Mouse (Mus musculus) MEL (cell line): ENCODE data around the gene Gtse1. TPM values are rescaled to one million over a fixed set of nuclear protein-coding genes. Genes with fewer than 3 reads are reported as not detected.

ENCODE experiments used
- DNase-seq: peaks from one replicate; pipeline ENCODE4 v3.0.0; 2011; ENCODE audit warnings: low read depth, low spot score
- H3K27ac ChIP-seq: 2 replicates; pipeline ENCODE4 v1.5.1; 2012; ENCODE audit warnings: low read depth, mild to moderate bottlenecking, control low read depth, low read length, moderate library complexity; ENCODE audit not compliant: control insufficient read depth
- H3K27me3 ChIP-seq, 2 experiments: fragments of 150-350 bp in 1 of 2; sonication (generic) in 1 of 2; 2 replicates each; pipeline ENCODE4 v1.6.1; 2012; ENCODE audit warnings: low read length in 2 of 2, mild to moderate bottlenecking in 2 of 2, improper control_type of control experiment in 1 of 2, moderate library complexity in 1 of 2; ENCODE audit not compliant: insufficient read depth in 2 of 2, control insufficient read depth in 1 of 2
- H3K36me3 ChIP-seq, 2 experiments: 2 replicates each; pipeline ENCODE4 v1.6.1; 2012 to 2014; ENCODE audit warnings: low read length in 2 of 2, improper control_type of control experiment in 1 of 2, inconsistent platforms in 1 of 2, mild to moderate bottlenecking in 1 of 2; ENCODE audit not compliant: insufficient read depth in 2 of 2, control insufficient read depth in 1 of 2
- H3K4me1 ChIP-seq, 2 experiments: fragments of 150-350 bp in 1 of 2; sonication (generic) in 1 of 2; 2 replicates each; pipeline ENCODE4 v1.6.1; 2012; ENCODE audit warnings: low read length in 2 of 2, improper control_type of control experiment in 1 of 2, mild to moderate bottlenecking in 1 of 2; ENCODE audit not compliant: insufficient read depth in 2 of 2, control insufficient read depth in 1 of 2
- H3K4me3 ChIP-seq, 2 experiments: fragments of 150-350 bp in 1 of 2; sonication (generic) in 1 of 2; 2 replicates each; pipeline ENCODE4 v1.5.1; 2012; ENCODE audit warnings: low read depth in 2 of 2, low read length in 2 of 2, mild to moderate bottlenecking in 2 of 2, moderate library complexity in 2 of 2, control low read depth in 1 of 2, improper control_type of control experiment in 1 of 2; ENCODE audit not compliant: control insufficient read depth in 1 of 2, insufficient read depth in 1 of 2
- H3K79me2 ChIP-seq: 2 replicates; pipeline ENCODE4 v1.6.1; 2012; ENCODE audit warnings: mild to moderate bottlenecking, low read length, moderate library complexity; ENCODE audit not compliant: control insufficient read depth, poor library complexity, insufficient read depth
- H3K9ac ChIP-seq: 2 replicates; pipeline ENCODE4 v1.6.1; 2012; ENCODE audit warnings: low read depth, mild to moderate bottlenecking, control low read depth, low read length, moderate library complexity; ENCODE audit not compliant: control insufficient read depth, poor library complexity, severe bottlenecking
- H3K9me3 ChIP-seq: fragments of 150-350 bp; sonication (generic); replicated peaks from 2 replicates; pipeline ENCODE4 v1.6.1; 2012; ENCODE audit warnings: mild to moderate bottlenecking, low read length, improper control_type of control experiment, moderate library complexity; ENCODE audit not compliant: insufficient read depth
- BHLHE40 ChIP-seq: IDR thresholded peaks from 2 replicates; pipeline ENCODE4 v1.6.1; 2012; ENCODE audit warnings: low read depth, mild to moderate bottlenecking, inconsistent platforms, low read length, improper control_type of control experiment, borderline replicate concordance
- CHD1 ChIP-seq: IDR thresholded peaks from 2 replicates; pipeline ENCODE4 v1.6.1; 2012; ENCODE audit warnings: low read depth, mild to moderate bottlenecking, inconsistent platforms, low read length, improper control_type of control experiment
- CHD2 ChIP-seq: IDR thresholded peaks from 2 replicates; pipeline ENCODE4 v1.6.1; 2011; ENCODE audit warnings: low read length, improper control_type of control experiment
- E2F4 ChIP-seq: IDR thresholded peaks from 2 replicates; pipeline ENCODE4 v1.6.1; 2011; ENCODE audit warnings: low read depth, low read length, improper control_type of control experiment, borderline replicate concordance
- EP300 ChIP-seq, 2 experiments: IDR thresholded peaks; 2 replicates each; pipeline ENCODE4 v1.6.1; 2011; ENCODE audit warnings: improper control_type of control experiment in 2 of 2, low read length in 2 of 2, low read depth in 1 of 2, mild to moderate bottlenecking in 1 of 2
- ETS1 ChIP-seq: IDR thresholded peaks from 2 replicates; pipeline ENCODE4 v1.6.1; 2012; ENCODE audit warnings: low read depth, mild to moderate bottlenecking, inconsistent platforms, low read length, improper control_type of control experiment, moderate library complexity
- GABPA ChIP-seq: IDR thresholded peaks from 2 replicates; pipeline ENCODE4 v1.6.1; 2012; ENCODE audit warnings: low read depth, mild to moderate bottlenecking, inconsistent platforms, low read length, improper control_type of control experiment, moderate library complexity
- GATA1 ChIP-seq: IDR thresholded peaks from 2 replicates; pipeline ENCODE4 v1.6.1; 2011; ENCODE audit warnings: low read depth, low read length, improper control_type of control experiment
- KAT2A ChIP-seq: conservative IDR thresholded peaks from 2 replicates; pipeline ENCODE4 v1.6.1; 2012; ENCODE audit warnings: low read depth, low read length, improper control_type of control experiment, inconsistent platforms
- MAFK ChIP-seq: IDR thresholded peaks from 2 replicates; pipeline ENCODE4 v1.6.1; 2011; ENCODE audit warnings: low read depth, mild to moderate bottlenecking, low read length, improper control_type of control experiment, borderline replicate concordance
- MAX ChIP-seq: IDR thresholded peaks from 2 replicates; pipeline ENCODE4 v1.6.1; 2011; ENCODE audit warnings: low read length, improper control_type of control experiment
- MYB ChIP-seq: IDR thresholded peaks from 2 replicates; pipeline ENCODE4 v1.6.1; 2011; ENCODE audit warnings: mild to moderate bottlenecking, low read depth, low read length, improper control_type of control experiment
- POLR2A ChIP-seq, 2 experiments: IDR thresholded peaks; 2 replicates each; pipeline ENCODE4 v1.6.1; 2011 to 2012; ENCODE audit warnings: low read length in 2 of 2, mild to moderate bottlenecking in 2 of 2, control low read depth in 1 of 2, improper control_type of control experiment in 1 of 2, low read depth in 1 of 2, moderate library complexity in 1 of 2; ENCODE audit not compliant: control insufficient read depth in 1 of 2, insufficient read depth in 1 of 2, poor library complexity in 1 of 2
- POLR2AphosphoS2 ChIP-seq: IDR thresholded peaks from 2 replicates; pipeline ENCODE4 v1.6.1; 2011; ENCODE audit warnings: low read length, improper control_type of control experiment
- POLR2AphosphoS5 ChIP-seq: IDR thresholded peaks from 2 replicates; pipeline ENCODE4 v1.6.1; 2012; ENCODE audit warnings: low read depth, borderline replicate concordance, mild to moderate bottlenecking, inconsistent platforms, low read length, moderate library complexity, mixed read lengths
- RAD21 ChIP-seq: IDR thresholded peaks from 2 replicates; pipeline ENCODE4 v1.6.1; 2011; ENCODE audit warnings: mild to moderate bottlenecking, low read depth, low read length, improper control_type of control experiment
- RCOR1 ChIP-seq: IDR thresholded peaks from 2 replicates; pipeline ENCODE4 v1.6.1; 2012; ENCODE audit warnings: low read depth, mild to moderate bottlenecking, inconsistent platforms, low read length, improper control_type of control experiment
- SIN3A ChIP-seq: IDR thresholded peaks from 2 replicates; pipeline ENCODE4 v1.6.1; 2012; ENCODE audit warnings: low read length, improper control_type of control experiment, inconsistent platforms
- SMC3 ChIP-seq: IDR thresholded peaks from 2 replicates; pipeline ENCODE4 v1.6.1; 2011; ENCODE audit warnings: low read depth, low read length, improper control_type of control experiment
- TAL1 ChIP-seq: IDR thresholded peaks from 2 replicates; pipeline ENCODE4 v1.6.1; 2012; ENCODE audit warnings: mild to moderate bottlenecking, inconsistent platforms, low read length, moderate library complexity, mixed read lengths
- TBP ChIP-seq: IDR thresholded peaks from 2 replicates; pipeline ENCODE4 v1.8.0; 2011; ENCODE audit warnings: low read depth, low read length, improper control_type of control experiment
- TCF12 ChIP-seq: IDR thresholded peaks from 2 replicates; pipeline ENCODE4 v1.6.1; 2014; ENCODE audit warnings: low read depth, mild to moderate bottlenecking, inconsistent platforms, low read length, improper control_type of control experiment, moderate library complexity
- UBTF ChIP-seq: IDR thresholded peaks from 2 replicates; pipeline ENCODE4 v1.6.1; 2012; ENCODE audit warnings: low read depth, mild to moderate bottlenecking, inconsistent platforms, low read length, improper control_type of control experiment, moderate library complexity, borderline replicate concordance; ENCODE audit not compliant: insufficient read depth
- ZKSCAN1 ChIP-seq: IDR thresholded peaks from 2 replicates; pipeline ENCODE4 v1.6.1; 2012; ENCODE audit warnings: low read depth, mild to moderate bottlenecking, inconsistent platforms, low read length, improper control_type of control experiment, moderate library complexity
- ZNF384 ChIP-seq: IDR thresholded peaks from 2 replicates; pipeline ENCODE4 v1.6.1; 2012; ENCODE audit warnings: low read depth, mild to moderate bottlenecking, inconsistent platforms, low read length, improper control_type of control experiment
- polyA plus RNA-seq, 2 experiments: library from polyadenylated mRNA; stranded (reverse) in 1 of 2; unstranded in 1 of 2; fragments of >175 nt in 1 of 2; fragments of >200 nt in 1 of 2; gene quantifications; 2 replicates each; pipeline versions ENCODE4 v1.2.1 to v1.2.4; 2012; ENCODE audit warnings: low replicate concordance in 2 of 2, low read depth in 1 of 2; ENCODE audit not compliant: insufficient read length in 2 of 2, insufficient read depth in 1 of 2, missing spikeins in 1 of 2
- total RNA-seq: library from RNA; depleted of rRNA; stranded (reverse); fragments of 300-350 nt; gene quantifications from 2 replicates; pipeline ENCODE4 v1.2.3, GENCODE M21; 2012

Gtse1 gene
- total and polyA plus RNA-seq, 3 experiments: 22.6 to 38.3 TPM; not detected in 1

- Histone ChIP-seq H3K79me2 (peaks cover 2% of the 10 kb centered on the region; the same call in 1 of the 2 replicates), H3K27ac (no peak overlapping the region; the same call in 1 of the 2 replicates), H3K27me3 (no peaks in the 10 kb centered on the region), H3K4me1 (peaks cover 10 to 21% of the 10 kb centered on the region in 2 experiments), H3K36me3 (peaks cover 0 to 15% of the 10 kb centered on the region in 2 experiments; a peak in 2 of 4 replicates), H3K9me3 (no peaks in the 10 kb centered on the region), H3K4me3 (peak overlapping the region; percentile 38 to 47), H3K9ac (peak overlapping the region; percentile 27; the same call in 1 of the 2 replicates)
- peak; percentile 68 for DNase-seq
- no peak for TF ChIP-seq ZNF384
- TF ChIP-seq CHD1: no peak
- TF ChIP-seq RCOR1: no peak
- TF ChIP-seq SMC3: no peak
- TF ChIP-seq MAX: no peak
- no peak for TF ChIP-seq KAT2A
- TF ChIP-seq UBTF: no peak
- no peak for TF ChIP-seq EP300 (IDR thresholded peaks at IDR 0.05; ENCODE audit: low read depth in 1 of 2, low read length in 2 of 2)
- peak; percentile 47; the same call in 1 of the 2 replicates for TF ChIP-seq SIN3A
- no peak for TF ChIP-seq E2F4
- no peak for TF ChIP-seq MAFK
- TF ChIP-seq TBP: 0 out of 2 replicates have a peak, but pooled peaks have one; percentile 27
- no peak for TF ChIP-seq RAD21
- TF ChIP-seq BHLHE40: no peak
- no peak for TF ChIP-seq MYB
- peak in 1 of 2 experiments; percentile 26; a peak in 1 of 4 replicates for TF ChIP-seq POLR2A (IDR thresholded peaks at IDR 0.05; ENCODE audit: control insufficient read depth in 1 of 2, insufficient read depth in 1 of 2, low read depth in 1 of 2, low read length in 2 of 2, poor library complexity in 1 of 2)
- TF ChIP-seq CHD2: no peak
- TF ChIP-seq POLR2AphosphoS2: no peak
- no peak for TF ChIP-seq POLR2AphosphoS5
- no peak for TF ChIP-seq GABPA
- no peak for TF ChIP-seq ZKSCAN1
- TF ChIP-seq TAL1: no peak
- TF ChIP-seq ETS1: 0 out of 2 replicates have a peak, but pooled peaks have one; percentile 25
- no peak for TF ChIP-seq TCF12
- peak; percentile 46 for TF ChIP-seq GATA1
Measured at GRCm38 (mm10) chr15:85813428-85813827, 46.1 kb upstream of the Gtse1 start.
